Mouse (Mus musculus) pancreas, adult 10 weeks (tissue): ENCODE data around the gene Akain1. TPM values are rescaled to one million over a fixed set of nuclear protein-coding genes. Genes with fewer than 3 reads are reported as not detected.

ENCODE experiments used
- polyA plus RNA-seq: library from polyadenylated mRNA; stranded (reverse); fragments of 350-450 nt; fragmentation: Illumina TruSeq; extraction: RNeasy Lipid Tissue Mini Kit (QIAGEN cat#74804); gene quantifications from one replicate; pipeline ENCODE4 v1.2.3, GENCODE M21; 2015; ENCODE audit warnings: low read depth, low replicate concordance; ENCODE audit not compliant: insufficient read depth

Akain1 gene
- polyA plus RNA-seq, result 0.81 TPM

GRCm38 (mm10) chr17:69438990-69439491 lies at the start of gene Akain1:
TSS of gene Akain1 (plus strand) at chr17:69439326.

Other genes starting within 250 kb of the Akain1 start
- gene Zbtb14, start 56.3 kb upstream of the Akain1 start, polyA plus RNA-seq, result 3.6 TPM